Mouse (Mus musculus) brain, embryonic 14.5 days (tissue): ENCODE measurements around the gene Smu1.

Experiments
- CTCF ChIP-seq: fragments of 200-500 bp; IDR thresholded peaks from 2 replicates; pipeline ENCODE4 v1.5.1; 2012; ENCODE audit warnings: inconsistent platforms, mild to moderate bottlenecking, moderate library complexity, borderline replicate concordance; ENCODE audit not compliant: insufficient read depth, insufficient read length; ENCODE audit errors: extremely low read depth
- POLR2A ChIP-seq: fragments of 200-500 bp; IDR thresholded peaks from 2 replicates; pipeline ENCODE4 v1.6.1; 2012; ENCODE audit warnings: mild to moderate bottlenecking, inconsistent platforms, borderline replicate concordance; ENCODE audit not compliant: poor library complexity, insufficient read depth, insufficient read length, severe bottlenecking; ENCODE audit errors: extremely low read depth

GRCm38 (mm10) chr4:40795761-40796160 is 38.0 kb upstream of the Smu1 start:
- no peak for TF ChIP-seq CTCF
- no peak for TF ChIP-seq POLR2A
